Mouse (Mus musculus): Measurements from ENCODE around the gene Olfr791.

Olfr791 gene

DNA sequence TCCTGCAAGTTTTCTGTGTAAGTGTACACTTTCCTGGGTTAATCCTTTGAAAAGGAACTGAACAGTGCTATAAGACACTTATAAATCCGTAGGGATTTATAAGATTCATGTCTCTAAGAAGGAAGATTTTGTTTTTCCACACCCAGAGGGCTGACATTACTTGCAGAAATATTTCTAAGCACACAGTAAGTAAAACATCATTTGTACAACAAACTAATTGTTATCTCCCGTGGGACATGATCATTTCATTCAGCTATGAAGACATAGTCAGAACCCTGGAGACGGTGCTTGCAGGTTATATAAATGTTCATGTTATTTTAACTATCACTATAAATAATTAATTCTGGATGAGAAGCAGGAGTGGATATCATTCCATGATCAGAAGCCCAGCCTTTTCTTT lies at the start of gene Olfr791:
Gene Olfr791 (plus strand): TSS at position 301 of the 400 bp plus-strand sequence.
- no peak for DNase-seq (ENCODE audit: low spot score in 2 of 2)

DNA sequence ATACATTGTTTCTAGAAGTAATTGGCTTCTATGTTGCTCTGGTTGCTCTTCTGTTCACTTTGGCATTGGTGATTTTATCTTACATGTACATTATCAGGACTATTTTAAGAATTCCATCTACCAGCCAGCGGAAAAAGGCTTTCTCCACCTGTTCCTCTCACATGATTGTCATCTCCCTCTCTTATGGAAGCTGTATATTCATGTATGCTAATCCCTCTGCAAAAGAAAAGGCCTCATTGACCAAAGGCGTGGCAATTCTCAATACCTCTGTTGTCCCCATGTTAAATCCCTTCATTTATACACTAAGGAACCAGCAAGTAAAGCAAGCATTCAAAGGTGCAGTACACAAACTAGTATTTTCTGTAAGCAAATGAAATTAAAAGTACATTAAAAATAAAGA lies 48.3 kb upstream of the Olfr791 start:
- no peak for DNase-seq (ENCODE audit: low spot score in 2 of 2)

DNA sequence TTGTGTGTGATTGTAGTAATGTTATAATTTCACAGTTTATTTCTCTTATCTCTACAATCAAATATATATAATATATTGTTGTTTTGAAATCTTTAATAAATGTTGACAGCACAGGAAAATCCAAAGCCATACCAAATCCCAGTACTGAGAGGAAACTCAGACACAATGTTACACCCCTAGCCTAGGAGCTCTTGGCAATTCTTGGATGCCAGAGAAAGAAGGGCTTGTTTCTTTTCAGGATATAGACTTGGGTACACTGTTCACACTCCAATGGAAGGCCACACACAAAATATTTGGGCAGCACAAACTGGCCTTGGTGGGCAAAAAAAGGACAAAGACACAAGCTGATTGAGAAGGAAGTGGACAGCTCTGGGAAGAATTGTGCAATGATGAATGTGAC lies 47.9 kb upstream of the Olfr791 start:
- no peak for DNase-seq (ENCODE audit: low spot score in 2 of 2)

DNA sequence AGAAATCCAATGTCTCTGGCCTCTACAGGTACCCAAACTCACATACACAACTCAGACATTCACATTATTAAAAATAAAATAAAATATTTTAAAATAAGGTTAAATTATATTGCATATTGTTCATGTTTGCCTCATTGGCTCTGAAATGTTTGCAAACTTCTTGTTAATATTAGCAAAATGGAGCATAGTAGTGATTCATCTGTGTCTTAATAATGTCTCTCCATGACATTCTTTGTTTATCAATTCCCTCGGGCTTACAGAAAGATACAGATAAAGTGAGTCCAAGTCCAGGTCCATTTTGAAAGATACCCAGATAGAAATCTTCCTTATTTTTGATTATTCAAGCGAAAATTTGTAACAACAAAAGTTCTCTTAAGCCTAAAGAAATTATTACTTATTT lies 37.1 kb upstream of the Olfr791 start, which contains the start of gene Olfr789:
Gene Olfr789 (plus strand): TSS at position 301 of the 400 bp plus-strand sequence.
- no peak for DNase-seq (ENCODE audit: low spot score in 2 of 2)

DNA sequence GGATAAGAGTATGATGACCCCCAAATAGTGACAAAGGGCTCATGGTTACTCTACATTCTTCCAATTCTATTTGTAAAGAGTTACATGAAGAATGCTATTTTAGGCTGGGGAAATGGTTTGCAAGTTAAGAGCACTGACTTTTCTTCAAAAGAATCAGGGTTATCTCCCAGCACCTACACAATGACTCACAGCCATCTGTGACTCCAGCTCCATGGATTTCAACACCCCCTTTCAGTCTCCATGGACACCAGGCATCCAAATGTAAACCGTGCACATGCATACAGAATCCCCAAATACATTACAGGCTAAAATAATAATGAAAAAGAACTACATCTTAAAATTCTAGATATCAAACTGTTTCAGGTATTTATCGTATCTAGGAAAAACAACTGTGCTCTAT lies 31.5 kb upstream of the Olfr791 start:
- no peak for DNase-seq (ENCODE audit: low spot score in 2 of 2)

DNA sequence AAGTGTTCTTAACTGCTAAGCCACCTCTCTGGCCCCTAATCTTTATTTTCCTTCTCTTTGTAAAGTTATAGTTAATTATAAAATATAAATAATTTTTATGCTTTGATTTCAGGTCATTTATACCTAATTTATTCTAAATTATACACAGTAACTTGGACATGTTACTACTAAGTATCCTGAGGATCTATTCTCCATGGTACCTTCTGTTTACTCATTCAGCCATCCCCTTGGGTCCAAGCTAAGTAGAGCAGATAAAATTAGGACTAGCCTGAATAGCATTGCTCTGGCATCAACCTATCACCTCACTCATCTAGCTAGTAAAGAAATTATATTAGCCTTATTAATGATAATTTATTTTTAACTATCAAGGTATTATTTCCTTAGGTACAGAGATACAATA lies 23.4 kb upstream of the Olfr791 start, which contains the start of gene Olfr790:
Gene Olfr790 (plus strand): TSS at position 301 of the 400 bp plus-strand sequence.
- no peak for DNase-seq (ENCODE audit: low spot score in 2 of 2)

DNA sequence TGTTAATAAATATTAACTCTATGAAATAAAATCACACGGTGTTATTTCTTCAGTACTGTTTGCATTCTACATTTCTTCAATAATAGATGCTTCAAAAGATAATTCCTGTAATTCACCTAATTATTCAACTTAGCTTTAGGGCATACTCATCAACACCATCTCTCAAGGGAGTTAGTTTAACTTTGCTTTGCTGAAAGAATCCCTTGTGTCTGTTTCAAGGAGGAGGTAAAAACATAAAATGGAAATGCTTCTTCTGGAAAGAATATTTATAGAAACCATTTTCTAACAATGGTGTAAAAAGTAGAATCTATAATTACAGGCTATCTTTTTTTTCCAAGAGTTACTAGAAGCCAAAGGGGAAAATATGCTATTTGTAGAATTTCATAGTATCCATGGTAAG lies 17.3 kb downstream of the Olfr791 start, which contains the start of gene Olfr792:
Gene Olfr792 (plus strand): TSS at position 301 of the 400 bp plus-strand sequence.
- DNase-seq (ENCODE audit: low spot score in 2 of 2), result no peak

DNA sequence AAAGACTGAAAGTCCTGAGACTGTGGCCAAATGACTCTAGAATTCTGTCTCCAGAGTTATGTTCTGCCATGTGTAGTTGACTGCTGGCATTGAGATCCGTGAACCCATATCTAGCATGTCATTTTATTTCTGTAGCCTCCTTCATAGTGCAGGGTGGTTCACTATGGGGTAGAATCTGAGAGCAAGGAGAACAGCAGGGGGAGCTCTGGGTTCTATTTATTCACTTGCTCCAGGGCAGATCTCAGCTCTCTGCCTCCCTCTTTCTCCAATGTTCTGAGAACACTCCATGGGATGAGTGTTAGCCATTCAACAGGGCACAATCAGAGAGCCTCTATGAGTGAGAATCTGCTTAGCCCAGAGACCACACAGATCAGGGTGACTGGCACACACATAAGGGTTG lies 27.8 kb downstream of the Olfr791 start:
- no peak for DNase-seq (ENCODE audit: low spot score in 2 of 2)

DNA sequence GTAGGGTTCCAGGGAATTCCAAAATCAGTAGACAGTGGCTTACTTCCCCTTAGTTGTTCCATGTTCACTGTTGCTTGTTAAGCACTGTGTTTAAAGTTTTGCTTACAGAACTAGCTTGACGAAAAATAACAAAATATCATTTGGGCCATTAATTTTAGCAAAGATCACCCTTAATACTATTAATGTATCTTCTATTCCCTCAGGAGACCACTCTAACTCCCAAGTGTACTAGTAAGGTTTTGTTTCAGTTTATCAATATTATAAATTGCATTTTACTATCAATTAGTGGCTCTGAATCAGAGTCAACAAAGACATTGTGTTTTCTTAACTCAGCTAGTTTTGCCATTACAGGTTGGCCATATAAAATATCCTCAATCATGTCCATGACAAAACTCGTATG lies 45.8 kb downstream of the Olfr791 start, which contains the start of gene Olfr794:
Gene Olfr794 (plus strand): TSS at position 301 of the 400 bp plus-strand sequence.
- no peak for DNase-seq (ENCODE audit: low spot score in 2 of 2)

DNA sequence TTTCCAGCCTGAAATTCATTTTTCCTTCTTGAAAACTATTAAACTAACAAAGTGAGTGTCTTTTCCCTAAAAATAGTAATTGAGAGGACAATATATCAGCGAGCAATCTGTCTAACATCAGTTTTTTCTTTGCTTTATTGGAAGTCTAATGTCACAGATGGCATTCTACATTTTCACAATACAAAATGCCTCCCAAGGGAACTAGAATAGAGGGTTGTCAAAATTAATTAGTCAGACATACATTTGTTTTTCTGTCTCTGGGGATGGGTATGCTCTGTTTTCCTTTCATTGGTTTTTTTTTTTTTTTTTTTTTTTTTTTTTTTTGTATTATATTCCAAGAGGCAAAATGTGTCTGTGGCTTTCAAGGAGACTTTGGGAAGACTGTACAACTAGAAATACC lies 55.5 kb downstream of the Olfr791 start:
- no peak for DNase-seq (ENCODE audit: low spot score in 2 of 2)

Measured in heart, adult 9 months (tissue).